Mouse (Mus musculus) kidney, postnatal 4 days (tissue): ENCODE data around the gene Gm38431.
A peak's percentile ranks its signal among the peaks of the same experiment; 100 is the strongest.

ENCODE experiments used
- DNase-seq, 2 experiments: peaks; one replicate each; pipeline ENCODE4 v3.0.0; 2021; ENCODE audit warnings: mixed read lengths in 2 of 2

Gm38431 gene

GRCm38 (mm10) chr9:21091707-21092320, at the start of gene Gm38431, which contains the start of gene Raver1:
Gm38431 (minus strand) TSS chr9:21091997.
Raver1 (minus strand) TSS chr9:21092008.
- DNase-seq = peak; percentile 98 to 99

- no peak for DNase-seq
Measured at GRCm38 (mm10) chr9:21138386-21138785, 46.6 kb upstream of the Gm38431 start.

DNA sequence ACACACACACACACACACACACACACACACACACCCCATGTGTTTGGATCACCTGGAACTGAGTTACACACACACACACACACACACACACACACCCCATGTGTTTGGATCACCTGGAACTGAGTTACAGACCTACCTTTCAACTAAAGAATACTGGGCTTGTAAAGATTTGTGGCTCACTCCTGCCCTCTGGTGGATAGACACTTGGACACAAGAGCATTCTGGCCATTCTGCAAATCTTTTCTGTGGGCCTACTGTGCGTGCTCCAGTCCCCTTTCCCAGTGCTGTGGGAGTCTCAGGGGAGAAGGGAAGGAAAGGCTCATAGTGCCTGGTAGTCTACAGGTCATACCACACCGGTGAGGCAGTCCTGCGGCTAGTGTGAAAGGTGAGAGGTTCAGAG, 45.4 kb upstream of the Gm38431 start:
- peak; percentile 74 to 79 for DNase-seq

DNA sequence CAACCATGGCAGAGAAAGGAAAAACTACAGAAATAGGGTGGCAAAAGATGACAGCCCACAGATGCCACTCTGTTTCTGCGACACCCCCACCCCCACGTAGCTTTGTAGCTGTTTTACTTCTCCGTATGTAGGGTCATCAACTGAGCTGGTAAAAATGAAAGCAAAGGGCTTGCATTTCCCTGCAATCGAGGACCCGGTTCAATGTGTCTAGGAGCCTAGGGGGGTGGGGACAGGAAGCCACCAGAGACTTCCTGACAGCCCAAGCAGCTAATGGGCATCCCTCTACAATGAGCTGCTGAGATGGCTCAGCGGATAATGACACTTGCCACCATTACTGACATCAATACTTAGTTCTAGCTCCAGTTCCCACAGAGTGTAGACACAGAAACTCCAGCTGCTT, 44.6 kb upstream of the Gm38431 start:
- no peak for DNase-seq

GRCm38 (mm10) chr9:21135941-21136381, 44.2 kb upstream of the Gm38431 start:
- DNase-seq = no peak

GRCm38 (mm10) chr9:21135329-21135890, 43.6 kb upstream of the Gm38431 start:
- no peak for DNase-seq

DNA sequence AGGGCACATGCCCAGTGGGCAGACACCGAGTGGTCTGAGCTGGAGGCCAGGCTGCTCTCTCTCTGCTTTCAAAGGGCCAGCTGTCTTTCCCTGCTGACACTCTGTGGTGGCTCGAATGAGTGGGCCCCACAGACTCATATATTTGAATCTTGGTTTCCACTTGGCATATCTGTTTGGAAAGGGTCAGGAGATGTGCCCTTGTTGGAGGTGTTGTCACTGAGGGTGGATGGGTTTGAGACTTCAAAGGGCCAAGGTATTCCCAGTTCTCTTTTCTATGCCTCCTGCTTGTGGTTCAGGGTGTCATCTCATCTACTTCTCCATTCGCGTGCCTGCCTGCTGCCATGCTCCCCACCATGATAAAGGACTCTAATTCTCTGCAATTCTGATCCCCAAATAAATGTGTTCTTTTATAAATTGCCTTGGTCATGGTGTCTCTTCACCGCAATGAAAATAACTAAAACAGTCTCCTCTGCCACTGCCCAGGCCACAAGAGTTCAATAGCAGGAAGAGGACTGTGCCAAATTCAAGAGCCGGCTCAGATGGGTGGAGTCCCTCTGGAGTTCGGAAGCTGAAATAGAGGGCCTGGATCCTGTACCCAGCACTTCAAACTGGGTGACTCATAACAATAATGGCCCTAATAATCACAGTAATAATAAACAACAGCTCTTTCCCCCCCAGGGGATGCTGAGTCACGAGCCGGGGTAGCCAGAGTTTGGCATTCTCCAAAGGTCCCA, 43.0 kb upstream of the Gm38431 start:
- DNase-seq = no peak

DNA sequence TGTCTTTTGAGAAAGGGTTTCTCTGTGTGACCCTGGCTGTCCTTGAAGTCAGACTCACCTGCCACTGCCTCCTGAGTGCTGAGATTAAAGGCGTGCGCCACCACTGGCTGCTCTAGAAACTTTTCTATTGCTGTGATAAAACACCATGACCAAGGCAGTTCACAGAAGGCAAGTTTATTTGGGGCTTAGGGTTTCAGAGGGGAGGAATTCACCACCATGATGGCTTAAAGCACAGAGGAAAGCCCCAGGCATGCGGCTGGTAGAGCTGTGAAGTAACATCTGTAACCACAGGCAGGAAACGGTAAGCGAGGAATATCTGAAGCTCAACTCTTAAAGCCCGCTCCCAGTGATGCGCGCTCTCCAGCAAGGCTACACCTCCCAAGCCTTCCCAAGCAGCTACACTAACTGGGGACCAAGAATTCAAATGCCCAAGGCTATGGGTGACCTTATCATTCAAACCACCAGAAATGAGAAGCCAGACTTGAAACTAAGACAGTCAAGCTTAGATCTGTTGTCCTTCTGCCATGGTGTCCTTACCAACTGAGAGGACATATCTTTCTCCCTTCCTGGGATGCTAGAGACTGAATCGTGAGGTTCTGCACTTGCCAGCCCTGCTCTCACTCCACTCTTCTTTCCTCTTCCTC, 41.4 kb upstream of the Gm38431 start:
- no peak for DNase-seq

- peak; percentile 20 to 35 for DNase-seq
Measured at GRCm38 (mm10) chr9:21132102-21132775, 40.4 kb upstream of the Gm38431 start.

DNA sequence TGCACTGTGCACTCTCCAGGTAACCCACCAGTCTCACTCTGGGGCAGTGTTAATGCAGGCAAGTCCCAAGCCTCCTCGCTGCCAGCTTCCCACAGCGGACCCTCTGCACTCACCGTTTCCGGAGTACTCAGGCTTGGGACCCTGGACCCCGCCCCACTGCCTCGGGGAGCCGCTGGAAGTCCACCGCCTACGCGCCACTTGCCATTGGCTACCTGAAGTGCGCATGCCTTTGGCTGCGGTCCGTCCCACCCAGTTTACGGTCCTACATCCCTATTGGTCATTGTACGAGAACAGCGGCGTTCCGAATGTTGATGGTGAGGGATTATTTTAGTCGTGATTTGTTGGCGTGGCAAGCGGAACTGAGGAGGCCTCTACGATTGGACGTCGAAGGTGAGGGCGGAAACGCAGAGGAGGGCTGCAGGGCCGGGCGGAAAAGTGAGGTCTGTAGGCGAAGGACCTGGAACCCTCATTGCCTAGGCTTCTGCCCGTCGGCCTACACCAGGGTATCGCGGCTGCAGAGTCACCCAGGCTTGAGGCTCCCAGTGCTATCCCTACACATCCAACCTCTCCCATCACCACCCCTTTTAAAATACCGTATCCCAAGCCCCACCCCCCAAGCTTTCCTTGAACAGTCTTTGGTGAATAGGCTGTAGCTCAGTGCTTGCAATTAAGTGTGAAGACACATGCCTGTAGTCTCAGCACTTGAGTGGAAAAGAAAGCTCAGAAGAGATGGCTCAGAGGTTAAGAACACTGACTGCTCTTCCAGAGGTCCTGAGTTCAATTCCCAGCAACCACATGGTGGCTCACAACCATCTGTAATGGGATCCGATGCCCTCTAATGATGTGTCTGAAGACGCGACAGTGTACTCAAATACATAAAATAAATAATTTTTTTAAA, 39.5 kb upstream of the Gm38431 start, which contains the start of gene Tyk2:
TSS of gene Tyk2 (minus strand) at position 185 of the 898 bp plus-strand sequence.
- DNase-seq = peak; percentile 91 to 95

- no peak for DNase-seq
Measured at GRCm38 (mm10) chr9:21126259-21126627, 34.4 kb upstream of the Gm38431 start.

DNA sequence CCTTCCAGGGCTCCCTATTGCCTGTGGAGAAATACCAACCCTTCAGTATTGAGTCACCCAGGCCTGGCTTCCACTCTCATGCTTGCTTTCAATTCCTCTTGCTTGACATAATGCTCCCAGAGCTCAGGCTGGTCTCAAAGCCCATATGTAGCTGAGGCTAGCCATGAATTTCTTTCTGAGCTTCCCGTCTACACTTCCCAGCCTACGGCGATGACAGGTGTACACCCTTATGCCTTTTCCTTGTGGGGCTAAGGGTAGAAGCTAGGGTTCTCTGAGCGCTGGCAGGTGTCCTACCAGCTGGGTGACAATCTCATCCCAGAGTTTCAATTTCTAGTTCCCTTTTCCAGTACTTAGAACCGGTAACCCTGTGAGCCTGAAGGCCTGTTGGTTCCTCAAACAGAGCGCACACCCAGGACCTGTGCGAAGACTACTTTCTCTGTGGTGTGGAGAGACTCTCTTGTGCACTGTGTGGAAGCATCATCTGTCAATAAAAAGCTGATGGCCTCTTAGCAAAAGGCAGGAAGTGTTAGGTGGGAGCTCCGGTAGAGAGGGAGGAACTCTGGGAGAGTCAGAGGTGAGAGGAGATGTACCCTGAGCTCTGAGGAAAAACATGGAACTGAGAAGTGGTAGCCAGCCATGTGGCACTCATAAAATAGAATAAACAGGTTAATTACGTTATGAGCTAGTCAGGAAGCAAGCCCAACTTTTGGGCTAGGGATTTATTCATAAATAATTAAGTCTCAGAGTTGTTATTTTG, 33.9 kb upstream of the Gm38431 start:
- no peak for DNase-seq

DNA sequence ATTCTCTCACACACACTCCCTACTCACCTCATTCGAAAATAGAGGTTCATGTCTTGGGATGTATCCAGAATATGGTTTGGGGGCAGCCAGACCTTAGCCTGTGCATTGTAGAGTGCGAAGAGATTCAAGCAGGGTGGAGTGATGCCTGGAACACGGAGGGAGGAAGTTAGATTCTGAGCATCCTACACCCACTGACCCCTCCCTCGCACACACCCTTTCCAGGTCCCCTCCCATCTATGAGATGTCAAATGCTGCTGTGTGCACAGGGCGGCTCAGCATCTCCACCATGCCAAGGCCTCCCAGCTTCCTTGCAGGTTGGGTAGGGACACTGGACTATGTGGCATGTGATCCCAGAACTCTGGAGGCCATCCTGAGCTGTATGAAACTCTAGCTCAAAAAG, 33.0 kb upstream of the Gm38431 start:
- DNase-seq = no peak

- peak in 1 of 2 experiments; percentile 31 for DNase-seq
Measured at GRCm38 (mm10) chr9:21121483-21121882, 29.7 kb upstream of the Gm38431 start.

GRCm38 (mm10) chr9:21117073-21117472, 25.3 kb upstream of the Gm38431 start:
- DNase-seq = no peak

DNA sequence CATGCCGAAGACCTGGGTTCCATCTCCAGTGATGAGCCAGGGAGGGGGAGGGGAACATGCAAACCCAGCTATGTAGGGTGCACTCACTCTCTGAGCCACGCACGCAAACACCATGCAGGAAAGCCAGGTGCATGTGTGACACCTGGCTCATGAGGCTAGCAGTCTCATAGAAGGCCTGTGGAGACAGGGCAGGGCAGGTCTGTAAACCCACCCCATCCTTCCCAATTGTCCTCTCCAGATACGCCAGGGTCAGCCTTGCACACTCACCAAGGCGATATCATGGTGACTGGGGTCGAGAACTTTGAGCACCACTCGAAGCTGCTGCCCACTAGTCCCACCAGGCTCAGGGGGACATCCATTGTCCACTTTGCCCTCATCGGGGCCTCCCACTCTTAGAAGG, 23.3 kb upstream of the Gm38431 start:
- no peak for DNase-seq

DNA sequence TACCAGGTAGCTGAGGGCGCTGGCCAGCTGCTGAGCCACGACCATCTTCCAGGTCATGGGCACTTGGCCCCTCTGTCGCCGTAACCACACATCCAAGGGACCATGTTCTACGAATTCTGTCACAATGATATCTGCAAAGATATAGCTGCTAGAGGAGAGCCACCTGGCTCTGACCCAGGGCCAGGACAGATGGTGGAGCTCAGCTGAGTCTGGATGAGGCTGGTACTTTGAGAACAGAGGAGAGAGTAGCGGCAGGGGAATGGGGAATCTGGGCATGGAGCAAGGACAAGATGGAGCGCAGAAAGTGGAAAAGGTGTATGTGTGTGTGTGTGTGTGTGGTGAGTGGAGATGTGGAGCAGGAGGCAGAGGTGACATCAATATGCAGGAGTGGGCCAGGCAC, 22.4 kb upstream of the Gm38431 start:
- no peak for DNase-seq

GRCm38 (mm10) chr9:21113751-21114150, 22.0 kb upstream of the Gm38431 start:
- no peak for DNase-seq

GRCm38 (mm10) chr9:21107607-21108237, 15.9 kb upstream of the Gm38431 start:
- DNase-seq = no peak

- DNase-seq = no peak
Measured at GRCm38 (mm10) chr9:21105760-21106564, 14.2 kb upstream of the Gm38431 start.
